Mouse (Mus musculus) embryo, embryonic 10 days (tissue): ENCODE data around the gene Trpm1.

Source experiments
- DNase-seq: peaks from one replicate; pipeline ENCODE4 v3.0.0-alpha.2; 2015; ENCODE audit warnings: low spot score

The Trpm1 gene

DNA sequence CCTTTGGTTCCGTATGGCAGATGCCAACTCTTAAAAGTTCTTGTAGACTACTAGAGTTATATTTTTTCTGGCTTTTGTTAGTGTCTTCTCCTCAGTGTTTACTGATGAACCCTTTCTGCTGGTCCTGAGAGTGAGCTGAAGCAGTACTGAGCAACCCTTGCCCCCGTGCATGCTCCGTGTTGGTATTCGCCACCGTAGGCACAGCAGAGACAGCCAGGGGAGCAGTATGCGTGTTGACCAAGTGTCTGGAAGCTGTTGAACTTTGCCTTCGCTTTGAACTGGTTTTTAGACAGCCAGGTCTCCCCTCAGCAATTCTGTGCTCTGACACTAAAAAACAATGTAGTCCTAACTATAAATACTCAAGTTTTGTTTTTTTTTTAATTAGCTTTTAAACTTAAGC is 135.8 kb downstream of the Trpm1 start:
- DNase-seq, result no peak

DNA sequence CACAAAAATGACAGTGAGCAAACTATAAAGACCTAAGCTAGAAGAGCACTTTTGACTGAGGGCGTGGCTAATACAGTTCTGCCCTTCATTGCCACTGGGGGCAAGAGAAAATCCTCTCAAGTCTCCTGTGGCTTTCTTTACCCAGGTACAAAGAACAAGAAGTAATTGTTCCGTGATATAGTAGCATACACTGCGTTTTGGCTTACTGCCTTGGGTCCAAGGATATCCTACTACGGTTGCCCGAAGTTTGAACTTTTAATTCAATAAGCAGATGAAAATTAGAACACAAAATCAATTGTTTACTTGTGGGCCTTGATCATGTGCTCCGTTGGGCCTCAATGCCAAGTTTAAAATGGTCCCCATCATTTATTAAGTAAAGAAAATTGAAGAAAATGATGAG is 136.8 kb downstream of the Trpm1 start:
- DNase-seq, result no peak

DNA sequence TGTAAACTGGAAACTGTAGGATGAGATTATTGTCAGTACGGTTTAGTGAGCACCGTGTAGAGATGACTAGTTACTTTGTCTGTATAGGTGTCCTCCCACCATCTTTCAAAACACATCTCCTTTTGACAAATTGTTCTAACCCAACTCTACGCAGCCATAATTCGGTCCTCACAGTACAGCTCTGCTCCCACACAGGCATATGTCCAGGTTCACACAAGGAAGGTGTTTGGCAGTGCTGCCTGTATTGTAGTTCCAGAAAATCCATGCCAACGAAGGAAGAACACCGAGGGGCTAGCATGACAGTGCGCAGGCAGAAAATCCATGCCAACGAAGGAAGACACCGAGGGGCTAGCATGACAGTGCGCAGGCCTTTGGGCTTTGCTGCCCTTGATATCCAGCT is 138.1 kb downstream of the Trpm1 start:
- DNase-seq, result no peak

DNA sequence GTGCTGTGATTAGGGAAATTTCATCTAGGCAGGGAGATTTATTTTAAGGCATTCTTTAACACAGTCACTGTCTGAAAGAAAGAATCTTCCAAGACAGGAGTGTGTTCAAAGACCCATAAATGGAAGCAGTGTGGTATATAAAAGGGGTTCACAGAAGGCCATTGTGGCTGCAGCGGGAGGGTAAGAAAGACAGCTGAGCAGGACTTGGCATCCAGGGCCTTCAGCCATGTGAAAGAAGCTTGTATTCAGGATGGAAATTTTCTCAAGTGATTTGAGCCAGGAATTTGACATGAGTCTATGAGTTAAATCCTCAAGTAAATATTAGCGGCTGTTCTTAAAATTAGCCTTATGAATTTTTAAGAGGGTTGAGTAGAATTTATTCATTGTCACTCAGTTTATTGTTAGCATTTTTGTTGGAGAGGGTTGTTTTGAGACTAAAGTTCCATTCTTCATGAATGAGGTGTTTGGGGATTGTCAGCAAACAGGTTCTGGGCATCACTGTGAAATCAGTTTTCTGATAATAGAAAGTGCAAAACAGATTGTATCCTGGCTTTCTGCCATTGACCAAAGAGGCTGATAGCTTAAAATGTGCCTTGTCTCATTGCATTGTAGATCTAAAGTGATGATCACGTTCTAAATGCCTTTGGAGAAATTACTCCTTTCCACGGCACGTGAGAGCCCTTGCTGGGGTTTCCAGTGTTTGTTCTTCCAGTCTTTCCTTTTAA is 142.8 kb downstream of the Trpm1 start:
- DNase-seq, result no peak

DNA sequence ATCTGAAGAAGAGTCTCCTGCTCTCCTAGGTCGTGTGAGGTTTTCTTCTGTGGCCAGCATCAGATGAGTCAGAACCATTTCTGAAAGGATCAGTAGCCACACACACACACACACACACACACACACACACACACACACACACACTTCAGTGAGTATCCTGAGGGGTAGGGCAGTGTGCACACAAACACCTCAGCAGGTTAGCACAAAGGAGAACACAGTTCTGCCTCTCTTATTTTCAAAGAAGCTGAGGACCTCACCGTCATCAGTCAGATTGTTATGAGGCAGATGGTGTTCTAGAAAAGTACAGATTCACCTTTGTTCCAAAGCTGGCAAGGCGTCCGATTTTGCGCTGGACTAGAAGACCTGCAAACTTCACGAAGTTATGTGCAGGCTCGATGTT is 156.6 kb downstream of the Trpm1 start:
- no peak for DNase-seq

DNA sequence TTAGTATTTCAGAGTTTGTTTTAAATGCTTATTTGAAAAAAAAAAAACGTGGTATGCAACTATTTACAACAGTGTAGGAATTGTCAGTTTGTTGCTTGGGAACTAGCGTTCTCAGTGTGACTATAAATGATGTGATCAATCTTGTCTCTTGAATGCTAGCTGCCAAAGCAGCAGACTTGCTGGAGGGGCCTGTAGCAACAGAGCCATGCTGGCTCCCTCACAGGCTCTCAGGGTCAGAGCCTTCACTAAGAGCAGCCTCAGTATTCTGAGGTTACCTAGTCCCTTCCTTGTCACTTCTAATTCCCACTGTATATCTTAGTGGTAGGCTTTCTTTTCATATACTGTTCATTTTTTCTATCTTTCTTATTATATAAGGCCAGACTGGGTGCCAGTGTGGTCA is 157.1 kb downstream of the Trpm1 start:
- no peak for DNase-seq

DNA sequence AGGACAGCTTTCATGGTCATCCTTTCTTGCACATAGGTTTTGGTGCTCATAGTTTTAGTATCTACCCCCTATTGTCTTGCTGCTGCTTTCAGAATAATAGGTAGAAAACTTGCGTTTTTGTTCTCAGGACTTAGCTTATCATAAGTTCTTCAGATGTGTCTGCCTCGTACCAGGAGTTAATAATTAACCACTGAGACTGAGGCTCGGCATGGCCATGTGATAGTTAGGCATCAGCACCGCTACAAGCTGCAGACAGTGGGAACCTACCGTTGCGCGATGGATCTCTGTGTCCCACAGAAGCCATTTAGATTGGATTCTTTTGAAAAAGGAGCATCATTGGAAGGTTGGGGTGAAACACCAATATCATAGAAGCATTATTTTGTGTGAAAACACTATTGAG is 159.2 kb downstream of the Trpm1 start:
- no peak for DNase-seq
